Mouse (Mus musculus) limb, embryonic 15.5 days (tissue): ENCODE results near the gene Arid1b. TPM values are rescaled to one million over a fixed set of nuclear protein-coding genes. Genes with fewer than 3 reads are reported as not detected.

Source experiments
- ATAC-seq: fragments of 200-750 bp; cut with Nextera tagmentation; 2 replicates; pipeline ENCODE4 v1.8.0; 2017; ENCODE audit warnings: low read depth, moderate TSS enrichment; ENCODE audit not compliant: insufficient number of reproducible peaks, low FRiP score, low TSS enrichment
- H3K27ac ChIP-seq: fragments of 300-500 bp; sonication (generic); 2 replicates; pipeline ENCODE4 v1.5.1; 2015; ENCODE audit warnings: moderate library complexity, mild to moderate bottlenecking, inconsistent platforms
- H3K27me3 ChIP-seq: fragments of 300-500 bp; sonication (generic); 2 replicates; pipeline ENCODE4 v1.6.1; 2015; ENCODE audit warnings: inconsistent platforms
- H3K36me3 ChIP-seq: fragments of 300-500 bp; sonication (generic); 2 replicates; pipeline ENCODE4 v1.6.1; 2015; ENCODE audit warnings: inconsistent platforms
- H3K4me1 ChIP-seq: fragments of 300-500 bp; sonication (generic); 2 replicates; pipeline ENCODE4 v1.6.1; 2015; ENCODE audit warnings: inconsistent platforms
- H3K4me2 ChIP-seq: fragments of 300-500 bp; sonication (generic); 2 replicates; pipeline ENCODE4 v1.6.1; 2015; ENCODE audit warnings: mild to moderate bottlenecking, inconsistent platforms
- H3K4me3 ChIP-seq: fragments of 300-500 bp; sonication (generic); 2 replicates; pipeline ENCODE4 v1.5.1; 2015; ENCODE audit warnings: mild to moderate bottlenecking, inconsistent platforms
- H3K9ac ChIP-seq: fragments of 300-500 bp; sonication (generic); 2 replicates; pipeline ENCODE4 v1.6.1; 2015; ENCODE audit warnings: inconsistent platforms
- H3K9me3 ChIP-seq: fragments of 300-500 bp; sonication (generic); 2 replicates; pipeline ENCODE4 v1.6.1; 2016; ENCODE audit warnings: inconsistent platforms
- WGBS: fragments of 180-500 bp; shearing (Covaris S2); methylation state at CpG from one replicate; pipeline ENCODE4 v1.1.7; 2015; 5-methylcytosine and 5-hydroxymethylcytosine counted together
- polyA plus RNA-seq: library from polyadenylated mRNA; unstranded; fragments of >200 nt; fragmentation: Nextera tagmentation; extraction: Ambion mirVana; gene quantifications from 2 replicates; pipeline ENCODE4 v1.2.1, GENCODE M21; 2015

Gene Arid1b
- polyA plus RNA-seq, 1 experiment from 2014 or later = 11.4 TPM

GRCm38 (mm10) chr17:5050266-5050665 lies 56.1 kb downstream of the Arid1b start:
- Histone ChIP-seq H3K4me2 (no peak overlapping the region), H3K4me1 (peaks cover 13% of the 10 kb centered on the region; the same call in 1 of the 2 replicates), H3K9me3 (no peaks in the 10 kb centered on the region), H3K36me3 (0 out of 2 replicates have a peak, but pooled peaks cover 2% of the 10 kb centered on the region), H3K27ac (no peak overlapping the region), H3K27me3 (no peaks in the 10 kb centered on the region), H3K9ac (no peak overlapping the region), H3K4me3 (no peak overlapping the region)
- no peak for ATAC-seq
- WGBS = 55% methylated on average over 8 of the region's 8 CpGs

DNA sequence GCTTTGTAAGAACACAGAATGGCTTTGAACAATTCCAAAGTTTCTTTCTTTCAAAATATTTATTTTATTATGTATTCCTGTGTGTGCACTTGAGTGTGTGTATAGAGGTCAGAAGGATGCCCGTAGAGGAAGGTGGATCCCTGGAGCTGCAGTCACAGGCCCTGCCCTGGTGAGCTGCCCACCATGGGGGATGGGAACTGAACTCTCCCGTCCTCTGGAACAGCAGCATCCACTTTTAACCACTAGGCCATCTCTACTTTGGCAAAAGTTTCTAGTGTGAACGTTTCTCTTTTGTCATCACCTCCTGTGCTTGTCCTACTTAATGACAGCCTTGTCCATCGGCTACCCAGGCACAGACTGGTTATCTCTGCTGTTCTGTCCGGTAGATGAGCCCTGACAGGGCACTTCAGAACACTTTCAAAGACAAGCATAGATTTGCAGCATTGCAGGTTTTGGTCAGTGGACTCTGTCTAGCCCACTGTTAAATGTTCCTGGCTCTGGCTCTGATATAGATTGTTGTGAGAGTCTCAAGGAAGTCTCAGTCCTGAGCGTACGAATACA lies 56.9 kb downstream of the Arid1b start:
- WGBS = 82% methylated on average over 7 of the region's 7 CpGs
- Histone ChIP-seq H3K27me3 (no peaks in the 10 kb centered on the region), H3K36me3 (0 out of 2 replicates have a peak, but pooled peaks cover 2% of the 10 kb centered on the region), H3K4me2 (no peak overlapping the region), H3K4me1 (peaks cover 13% of the 10 kb centered on the region; the same call in 1 of the 2 replicates), H3K4me3 (no peak overlapping the region), H3K9me3 (no peaks in the 10 kb centered on the region), H3K27ac (no peak overlapping the region), H3K9ac (no peak overlapping the region)
- ATAC-seq = no peak

DNA sequence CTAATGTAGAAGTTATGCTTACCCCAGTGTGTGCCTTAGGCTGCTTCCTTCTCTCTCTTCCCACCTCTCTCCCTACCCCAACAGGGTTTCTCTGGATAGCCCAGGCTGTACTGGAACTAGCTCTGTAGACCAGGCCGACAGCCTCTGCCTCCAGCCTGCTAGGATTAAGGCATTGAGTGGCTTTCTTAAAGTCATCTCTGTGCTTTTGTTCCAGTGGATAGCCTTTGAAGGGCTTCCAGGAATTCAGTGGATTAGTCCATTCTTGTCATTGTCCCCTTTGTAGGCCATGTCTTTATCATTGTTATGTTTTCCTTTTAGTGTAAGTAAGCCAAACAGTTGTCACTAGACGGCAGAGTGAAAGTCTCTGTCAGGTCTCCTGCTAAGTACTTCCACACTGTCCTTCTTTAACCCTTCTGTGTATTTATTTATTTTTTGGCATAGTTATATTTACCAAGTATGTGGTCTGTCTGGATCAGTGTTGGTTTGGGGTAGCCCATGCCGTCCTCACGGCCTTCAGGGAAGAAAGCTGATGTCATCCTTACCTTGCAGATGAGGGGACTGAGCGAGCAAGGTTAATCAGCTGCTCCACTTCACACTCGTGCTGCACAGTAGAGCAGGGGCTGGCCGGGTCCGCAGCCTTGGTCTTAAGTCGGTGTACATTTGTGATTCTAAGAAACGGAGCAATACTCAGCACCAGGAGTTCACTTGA lies 58.1 kb downstream of the Arid1b start:
- no peak overlapping the region for H3K9ac ChIP-seq
- no peaks in the 10 kb centered on the region for H3K9me3 ChIP-seq
- H3K4me2 ChIP-seq = no peak overlapping the region
- H3K27me3 ChIP-seq = no peaks in the 10 kb centered on the region
- no peak overlapping the region for H3K27ac ChIP-seq
- no peak overlapping the region for H3K4me3 ChIP-seq
- ATAC-seq = no peak
- whole genome bisulfite sequencing = 76% methylated on average over 10 of the region's 10 CpGs
- peaks cover 20% of the 10 kb centered on the region for H3K4me1 ChIP-seq
- H3K36me3 ChIP-seq = 0 out of 2 replicates have a peak, but pooled peaks cover 2% of the 10 kb centered on the region

DNA sequence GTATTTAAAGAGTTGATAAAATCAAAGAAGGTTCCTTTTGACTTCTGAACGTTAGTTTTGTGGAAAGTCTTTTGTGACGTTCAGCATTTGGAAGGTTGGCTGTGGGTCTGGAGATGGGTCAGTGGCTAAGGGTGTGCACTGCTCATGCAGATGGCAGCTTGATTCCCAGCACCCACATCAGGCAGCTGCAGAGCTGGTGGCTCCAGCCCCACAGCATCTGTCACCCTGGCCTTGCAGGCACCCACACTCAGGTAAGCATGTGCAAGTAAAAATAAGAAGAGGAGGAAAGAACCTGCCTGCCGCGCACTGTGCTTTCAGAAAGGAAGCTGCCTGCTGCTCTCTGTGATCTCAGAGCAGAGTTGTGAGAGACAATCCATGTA lies 58.7 kb downstream of the Arid1b start:
- no peak overlapping the region for H3K4me2 ChIP-seq
- 0 out of 2 replicates have a peak, but pooled peaks cover 2% of the 10 kb centered on the region for H3K36me3 ChIP-seq
- peaks cover 25% of the 10 kb centered on the region for H3K4me1 ChIP-seq
- no peaks in the 10 kb centered on the region for H3K27me3 ChIP-seq
- no peak overlapping the region for H3K4me3 ChIP-seq
- no peak overlapping the region for H3K9ac ChIP-seq
- no peak for ATAC-seq
- H3K27ac ChIP-seq = no peak overlapping the region
- 68% methylated on average over 4 of the region's 4 CpGs for WGBS
- no peaks in the 10 kb centered on the region for H3K9me3 ChIP-seq

GRCm38 (mm10) chr17:5053201-5053600 lies 59.1 kb downstream of the Arid1b start:
- Histone ChIP-seq H3K4me2 (no peak overlapping the region), H3K36me3 (0 out of 2 replicates have a peak, but pooled peaks cover 2% of the 10 kb centered on the region), H3K27me3 (no peaks in the 10 kb centered on the region), H3K27ac (no peak overlapping the region), H3K4me3 (no peak overlapping the region), H3K9me3 (no peaks in the 10 kb centered on the region), H3K9ac (no peak overlapping the region), H3K4me1 (peaks cover 29% of the 10 kb centered on the region)
- 0 out of 2 replicates have a peak, but pooled peaks have one; percentile 37 for ATAC-seq
- WGBS = 56% methylated on average over 16 of the region's 16 CpGs

GRCm38 (mm10) chr17:5055412-5055811 lies 61.3 kb downstream of the Arid1b start:
- 64% methylated on average over 6 of the region's 6 CpGs for WGBS
- H3K9me3 ChIP-seq = no peaks in the 10 kb centered on the region
- no peak overlapping the region for H3K4me2 ChIP-seq
- 0 out of 2 replicates have a peak, but pooled peaks cover 2% of the 10 kb centered on the region for H3K36me3 ChIP-seq
- peaks cover 40% of the 10 kb centered on the region for H3K4me1 ChIP-seq
- H3K27ac ChIP-seq = no peak overlapping the region
- H3K27me3 ChIP-seq = no peaks in the 10 kb centered on the region
- no peak for ATAC-seq
- H3K4me3 ChIP-seq = no peak overlapping the region
- no peak overlapping the region for H3K9ac ChIP-seq

DNA sequence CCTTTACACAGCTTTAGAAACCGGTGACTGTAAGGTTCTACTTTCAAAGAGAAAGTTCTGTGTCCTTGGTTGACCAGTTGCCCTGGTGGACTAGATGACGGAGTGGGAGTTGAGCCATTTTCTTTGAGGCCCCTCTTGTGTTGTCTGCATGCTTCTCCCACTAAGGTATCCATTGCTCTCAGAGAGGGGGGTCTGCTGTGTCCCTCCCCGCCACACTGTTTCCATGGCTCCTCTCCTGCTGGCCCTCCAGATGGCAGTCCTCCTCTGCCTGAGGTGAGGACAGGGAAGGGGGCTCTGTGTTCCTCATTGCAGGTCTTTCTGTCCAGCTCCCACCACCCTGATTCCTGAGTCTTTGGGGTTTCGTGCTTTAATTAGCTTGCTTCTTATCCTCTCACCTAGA lies 62.5 kb downstream of the Arid1b start:
- Histone ChIP-seq H3K4me1 (peaks cover 46% of the 10 kb centered on the region), H3K9me3 (no peaks in the 10 kb centered on the region), H3K4me2 (no peak overlapping the region), H3K4me3 (no peak overlapping the region), H3K27ac (no peak overlapping the region), H3K27me3 (no peaks in the 10 kb centered on the region), H3K9ac (no peak overlapping the region), H3K36me3 (0 out of 2 replicates have a peak, but pooled peaks cover 2% of the 10 kb centered on the region)
- ATAC-seq = no peak
- WGBS = 73% methylated on average over 4 of the region's 4 CpGs

DNA sequence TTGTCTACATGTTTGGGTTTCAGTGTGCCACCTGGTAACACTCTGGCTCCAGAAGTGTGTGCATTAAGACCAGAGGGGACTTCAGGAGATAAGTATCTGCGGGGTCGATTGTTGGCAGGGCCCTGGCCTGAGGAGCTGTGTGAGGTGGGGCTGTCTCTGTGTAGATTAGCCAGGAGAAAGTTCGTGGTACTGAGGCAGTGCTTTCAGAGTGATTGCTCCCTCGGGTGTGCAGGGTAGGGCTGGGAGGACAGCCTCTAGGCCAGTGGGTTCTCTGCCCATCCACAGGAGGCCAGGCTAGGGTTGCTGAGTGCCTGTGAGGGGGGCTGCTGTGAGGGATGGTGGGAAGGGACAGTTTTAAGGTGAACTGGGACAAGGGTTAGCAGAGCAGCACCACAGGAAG lies 63.2 kb downstream of the Arid1b start:
- Histone ChIP-seq H3K9me3 (no peaks in the 10 kb centered on the region), H3K36me3 (no peaks in the 10 kb centered on the region), H3K4me2 (no peak overlapping the region), H3K27ac (0 out of 2 replicates have a peak overlapping the region, but pooled peaks have one; percentile 57), H3K4me3 (no peak overlapping the region), H3K9ac (no peak overlapping the region), H3K27me3 (no peaks in the 10 kb centered on the region), H3K4me1 (peaks cover 49% of the 10 kb centered on the region)
- no peak for ATAC-seq
- 17% methylated on average over 4 of the region's 4 CpGs for WGBS

GRCm38 (mm10) chr17:5057944-5058720 lies 64.0 kb downstream of the Arid1b start:
- WGBS = 10% methylated on average over 10 of the region's 10 CpGs
- Histone ChIP-seq H3K27ac (peak overlapping the region; percentile 62), H3K36me3 (no peaks in the 10 kb centered on the region), H3K9me3 (no peaks in the 10 kb centered on the region), H3K4me1 (peaks cover 49% of the 10 kb centered on the region), H3K9ac (no peak overlapping the region), H3K27me3 (no peaks in the 10 kb centered on the region), H3K4me3 (no peak overlapping the region), H3K4me2 (0 out of 2 replicates have a peak overlapping the region, but pooled peaks have one; percentile 4)
- peak; percentile 90 for ATAC-seq

- H3K4me1 ChIP-seq = peaks cover 49% of the 10 kb centered on the region
- H3K9ac ChIP-seq = no peak overlapping the region
- no peaks in the 10 kb centered on the region for H3K27me3 ChIP-seq
- H3K4me3 ChIP-seq = no peak overlapping the region
- no peaks in the 10 kb centered on the region for H3K36me3 ChIP-seq
- no peak overlapping the region for H3K27ac ChIP-seq
- no peak for ATAC-seq
- no peaks in the 10 kb centered on the region for H3K9me3 ChIP-seq
- H3K4me2 ChIP-seq = no peak overlapping the region
- WGBS = 80% methylated on average over 9 of the region's 9 CpGs
These were observed 65.0 kb downstream of the Arid1b start for GRCm38 (mm10) chr17:5059092-5059601.

DNA sequence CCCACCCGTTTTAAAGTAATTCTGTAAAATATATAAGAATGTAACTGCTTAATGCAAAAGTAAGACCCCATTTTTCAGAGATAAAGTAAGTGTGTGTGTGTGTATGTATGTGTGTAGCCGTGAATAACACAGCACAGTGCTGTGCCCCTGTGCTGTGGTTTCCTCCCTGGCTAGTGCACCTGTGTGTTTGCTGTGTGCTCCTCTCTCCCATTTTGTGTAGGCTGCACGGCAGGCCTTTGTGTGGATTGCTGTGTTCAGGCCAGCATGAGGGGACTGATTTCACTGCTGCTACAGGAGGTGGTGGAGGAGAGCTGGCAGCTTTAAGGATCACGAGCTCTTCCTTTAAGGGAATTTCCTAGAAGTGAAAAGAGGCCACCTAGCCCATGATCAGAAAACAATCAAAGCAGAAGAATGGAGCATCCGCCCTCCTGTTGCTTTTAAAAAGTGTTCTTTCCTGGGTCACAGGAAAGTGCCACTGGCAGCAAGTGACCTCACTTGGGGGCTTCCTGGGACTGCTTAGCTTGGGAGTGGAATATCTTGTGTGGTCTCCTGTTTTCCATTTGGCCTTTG lies 66.5 kb downstream of the Arid1b start:
- no peak overlapping the region for H3K4me2 ChIP-seq
- H3K4me1 ChIP-seq = peaks cover 49% of the 10 kb centered on the region
- no peak overlapping the region for H3K4me3 ChIP-seq
- H3K27ac ChIP-seq = no peak overlapping the region
- H3K36me3 ChIP-seq = no peaks in the 10 kb centered on the region
- 71% methylated on average over 5 of the region's 5 CpGs for WGBS
- H3K9me3 ChIP-seq = no peaks in the 10 kb centered on the region
- H3K9ac ChIP-seq = no peak overlapping the region
- ATAC-seq = no peak
- H3K27me3 ChIP-seq = no peaks in the 10 kb centered on the region
